Mouse (Mus musculus) activated CD4-positive, CD25-positive, alpha-beta regulatory T cell, adult 4 months (primary cell): ENCODE results near the gene Sult1e1. TPM values are rescaled to one million over a fixed set of nuclear protein-coding genes. Genes with fewer than 3 reads are reported as not detected.

Source experiments
- polyA plus RNA-seq, 2 experiments: library from polyadenylated mRNA; unstranded; fragments of 100-300 nt; shearing (Covaris generic); gene quantifications; one replicate each; pipeline ENCODE4 v1.2.1; 2017

Gene Sult1e1
- polyA plus RNA-seq, 2 experiments from 2014 or later: not detected

Other genes with a start within 250 kb of the Sult1e1 start
- gene Ugt2b38, start 167.4 kb downstream of the Sult1e1 start, polyA plus RNA-seq: not detected
- gene Ugt2a2, start 109.3 kb downstream of the Sult1e1 start, polyA plus RNA-seq: not detected
- not detected for gene Gm43638, start 104.8 kb downstream of the Sult1e1 start, polyA plus RNA-seq
- gene Ugt2a1, start 100.7 kb downstream of the Sult1e1 start, polyA plus RNA-seq: not detected
- gene Sult1b1, start 53.4 kb downstream of the Sult1e1 start, polyA plus RNA-seq: not detected
- under 1 TPM in 1 of 2 experiments, not detected in 1; 0.13 TPM for gene Sult1d1, start 22.6 kb downstream of the Sult1e1 start, polyA plus RNA-seq
- not detected for gene Csn1s1, start 74.6 kb upstream of the Sult1e1 start, polyA plus RNA-seq
- gene Csn2, start 108.0 kb upstream of the Sult1e1 start, polyA plus RNA-seq: not detected
- not detected for gene Csn1s2a, start 183.0 kb upstream of the Sult1e1 start, polyA plus RNA-seq
- gene Csn1s2b, start 216.5 kb upstream of the Sult1e1 start, polyA plus RNA-seq: under 1 TPM in 1 of 2 experiments, not detected in 1; 0.26 TPM
- not detected for gene Prr27, start 234.1 kb upstream of the Sult1e1 start, polyA plus RNA-seq